Mouse (Mus musculus) kidney, postnatal 0 days (tissue): Measurements from ENCODE around the gene Gm44502. TPM values are rescaled to one million over a fixed set of nuclear protein-coding genes. Genes with fewer than 3 reads are reported as not detected.

ENCODE experiments used
- ATAC-seq: fragments of 200-750 bp; cut with Nextera tagmentation; replicated peaks from 2 replicates; pipeline ENCODE4 v1.8.0; 2017; ENCODE audit warnings: low read depth, moderate number of reproducible peaks, moderate TSS enrichment, moderate library complexity; ENCODE audit not compliant: low FRiP score
- DNase-seq: peaks from one replicate; pipeline ENCODE4 v3.0.0-alpha.2; 2016; ENCODE audit warnings: low spot score
- H3K27ac ChIP-seq: fragments of 300-500 bp; sonication (generic); 2 replicates; pipeline ENCODE4 v1.5.1; 2014; ENCODE audit warnings: mild to moderate bottlenecking
- H3K27me3 ChIP-seq: fragments of 300-500 bp; sonication (generic); 2 replicates; pipeline ENCODE4 v1.6.1; 2014; ENCODE audit warnings: low read length, mixed read lengths; ENCODE audit not compliant: insufficient read depth
- H3K36me3 ChIP-seq: fragments of 300-500 bp; sonication (generic); 2 replicates; pipeline ENCODE4 v1.6.1; 2014; ENCODE audit warnings: low read length, mixed read lengths; ENCODE audit not compliant: insufficient read depth
- H3K4me1 ChIP-seq: fragments of 300-500 bp; sonication (generic); replicated peaks from 2 replicates; pipeline ENCODE4 v1.6.1; 2014; ENCODE audit warnings: antibody characterized with exemption, low read length, mixed read lengths; ENCODE audit not compliant: insufficient read depth
- H3K4me2 ChIP-seq: fragments of 300-500 bp; sonication (generic); 2 replicates; pipeline ENCODE4 v1.6.1; 2014; ENCODE audit warnings: mild to moderate bottlenecking, low read length, moderate library complexity, mixed read lengths
- H3K4me3 ChIP-seq: fragments of 300-500 bp; sonication (generic); replicated peaks from 2 replicates; pipeline ENCODE4 v1.5.1; 2014; ENCODE audit warnings: low read depth, low read length
- H3K9ac ChIP-seq: fragments of 300-500 bp; sonication (generic); 2 replicates; pipeline ENCODE4 v1.6.1; 2014; ENCODE audit warnings: low read depth, low read length
- H3K9me3 ChIP-seq: fragments of 300-500 bp; sonication (generic); replicated peaks from 2 replicates; pipeline ENCODE4 v1.6.1; 2016; ENCODE audit warnings: low read length, inconsistent platforms, mixed read lengths
- CTCF ChIP-seq: IDR thresholded peaks from 2 replicates; pipeline ENCODE4 v1.5.1; 2016; ENCODE audit warnings: antibody characterized with exemption, low read depth, mild to moderate bottlenecking, moderate library complexity
- WGBS: fragments of 180-500 bp; shearing (Covaris S2); extraction: QIAGEN DNeasy Blood & Tissue Kit; methylation state at CpG from one replicate; pipeline ENCODE4 v1.1.7; 2014; 5-methylcytosine and 5-hydroxymethylcytosine counted together
- polyA plus RNA-seq: library from polyadenylated mRNA; unstranded; fragments of >200 nt; fragmentation: Nextera tagmentation; extraction: Ambion mirVana; gene quantifications from 2 replicates; pipeline ENCODE4 v1.2.1, GENCODE M21; 2015

Gene Gm44502
- polyA plus RNA-seq, 1 experiment from 2014 or later, result not detected

GRCm38 (mm10) chr15:89463334-89464235 lies 34.1 kb upstream of the Gm44502 start:
- H3K4me3 ChIP-seq, result no peak overlapping the region
- DNase-seq, result peak; percentile 33
- H3K4me1 ChIP-seq, result no peaks in the 10 kb centered on the region
- H3K9ac ChIP-seq, result no peak overlapping the region
- H3K9me3 ChIP-seq, result no peaks in the 10 kb centered on the region
- peak; percentile 51 for TF ChIP-seq CTCF
- H3K27ac ChIP-seq, result no peak overlapping the region
- H3K27me3 ChIP-seq, result no peaks in the 10 kb centered on the region
- H3K36me3 ChIP-seq, result no peaks in the 10 kb centered on the region
- no peak for ATAC-seq
- H3K4me2 ChIP-seq, result no peak overlapping the region
- WGBS, result 51% methylated on average over 5 of the region's 5 CpGs

- no peak overlapping the region for H3K27ac ChIP-seq
- H3K36me3 ChIP-seq, result no peaks in the 10 kb centered on the region
- H3K27me3 ChIP-seq, result no peaks in the 10 kb centered on the region
- 83% methylated on average over 7 of the region's 7 CpGs for WGBS
- no peak overlapping the region for H3K4me3 ChIP-seq
- no peaks in the 10 kb centered on the region for H3K4me1 ChIP-seq
- no peak overlapping the region for H3K4me2 ChIP-seq
- no peak overlapping the region for H3K9ac ChIP-seq
- TF ChIP-seq CTCF, result no peak
- DNase-seq, result no peak
- ATAC-seq, result no peak
- no peaks in the 10 kb centered on the region for H3K9me3 ChIP-seq
Observed at GRCm38 (mm10) chr15:89462176-89462575, 32.7 kb upstream of the Gm44502 start.

- no peak overlapping the region for H3K27ac ChIP-seq
- H3K4me3 ChIP-seq, result no peak overlapping the region
- no peak for TF ChIP-seq CTCF
- DNase-seq (no peak), ATAC-seq (no peak)
- no peaks in the 10 kb centered on the region for H3K4me1 ChIP-seq
- no peak overlapping the region for H3K9ac ChIP-seq
- no peaks in the 10 kb centered on the region for H3K36me3 ChIP-seq
- no peak overlapping the region for H3K4me2 ChIP-seq
- no peaks in the 10 kb centered on the region for H3K9me3 ChIP-seq
- 80% methylated on average over 15 of the region's 15 CpGs for WGBS
- no peaks in the 10 kb centered on the region for H3K27me3 ChIP-seq
Observed at GRCm38 (mm10) chr15:89461321-89461720, 31.8 kb upstream of the Gm44502 start.

DNA sequence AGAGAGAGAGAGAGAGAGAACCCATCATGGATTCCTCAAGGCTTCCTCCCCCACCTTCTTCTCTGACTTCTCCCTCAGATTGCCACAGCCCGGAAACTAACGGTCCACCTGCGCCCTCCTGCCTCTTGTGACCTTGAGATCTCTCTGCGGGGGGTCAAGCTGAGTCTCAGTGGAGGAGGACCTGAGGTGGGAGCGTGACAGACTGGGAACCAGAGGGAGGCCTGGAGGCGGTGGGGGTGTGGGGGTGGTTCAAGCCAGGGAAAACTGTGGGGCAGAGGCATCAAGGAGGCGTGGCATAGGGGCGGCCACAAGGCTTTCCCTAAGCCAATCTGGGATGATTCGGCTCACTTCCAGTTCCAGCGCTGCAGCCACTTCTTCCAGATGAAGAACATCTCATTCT lies 30.8 kb upstream of the Gm44502 start:
- WGBS, result 57% methylated on average over 10 of the region's 10 CpGs
- no peak overlapping the region for H3K4me2 ChIP-seq
- ATAC-seq (no peak), DNase-seq (no peak)
- no peak overlapping the region for H3K27ac ChIP-seq
- no peak for TF ChIP-seq CTCF
- H3K36me3 ChIP-seq, result no peaks in the 10 kb centered on the region
- H3K9ac ChIP-seq, result no peak overlapping the region
- H3K4me3 ChIP-seq, result no peak overlapping the region
- no peaks in the 10 kb centered on the region for H3K4me1 ChIP-seq
- H3K9me3 ChIP-seq, result no peaks in the 10 kb centered on the region
- no peaks in the 10 kb centered on the region for H3K27me3 ChIP-seq

- Histone ChIP-seq H3K36me3 (no peaks in the 10 kb centered on the region), H3K9me3 (no peaks in the 10 kb centered on the region), H3K27ac (no peak overlapping the region), H3K4me3 (no peak overlapping the region), H3K27me3 (no peaks in the 10 kb centered on the region), H3K9ac (no peak overlapping the region), H3K4me1 (no peaks in the 10 kb centered on the region), H3K4me2 (no peak overlapping the region)
- WGBS, result 77% methylated on average over 7 of the region's 7 CpGs
- no peak for TF ChIP-seq CTCF
- ATAC-seq (no peak), DNase-seq (no peak)
Observed at GRCm38 (mm10) chr15:89459821-89460220, 30.3 kb upstream of the Gm44502 start.

GRCm38 (mm10) chr15:89458942-89459341 lies 29.4 kb upstream of the Gm44502 start:
- no peaks in the 10 kb centered on the region for H3K9me3 ChIP-seq
- DNase-seq (no peak), ATAC-seq (no peak)
- H3K27ac ChIP-seq, result no peak overlapping the region
- no peak for TF ChIP-seq CTCF
- peaks cover 1% of the 10 kb centered on the region for H3K27me3 ChIP-seq
- no peak overlapping the region for H3K4me2 ChIP-seq
- no peaks in the 10 kb centered on the region for H3K36me3 ChIP-seq
- H3K9ac ChIP-seq, result no peak overlapping the region
- 86% methylated on average over 15 of the region's 15 CpGs for WGBS
- H3K4me3 ChIP-seq, result no peak overlapping the region
- 0 out of 2 replicates have a peak, but pooled peaks cover 4% of the 10 kb centered on the region for H3K4me1 ChIP-seq
